Mouse (Mus musculus): ENCODE data around the gene Kcp. TPM values are rescaled to one million over a fixed set of nuclear protein-coding genes. Genes with fewer than 3 reads are reported as not detected.

Kcp gene
- 3.8 and 6.1 TPM in 2 replicates for polyA plus RNA-seq (2015; fragmentation: Nextera tagmentation; extraction: Ambion mirVana)

DNA sequence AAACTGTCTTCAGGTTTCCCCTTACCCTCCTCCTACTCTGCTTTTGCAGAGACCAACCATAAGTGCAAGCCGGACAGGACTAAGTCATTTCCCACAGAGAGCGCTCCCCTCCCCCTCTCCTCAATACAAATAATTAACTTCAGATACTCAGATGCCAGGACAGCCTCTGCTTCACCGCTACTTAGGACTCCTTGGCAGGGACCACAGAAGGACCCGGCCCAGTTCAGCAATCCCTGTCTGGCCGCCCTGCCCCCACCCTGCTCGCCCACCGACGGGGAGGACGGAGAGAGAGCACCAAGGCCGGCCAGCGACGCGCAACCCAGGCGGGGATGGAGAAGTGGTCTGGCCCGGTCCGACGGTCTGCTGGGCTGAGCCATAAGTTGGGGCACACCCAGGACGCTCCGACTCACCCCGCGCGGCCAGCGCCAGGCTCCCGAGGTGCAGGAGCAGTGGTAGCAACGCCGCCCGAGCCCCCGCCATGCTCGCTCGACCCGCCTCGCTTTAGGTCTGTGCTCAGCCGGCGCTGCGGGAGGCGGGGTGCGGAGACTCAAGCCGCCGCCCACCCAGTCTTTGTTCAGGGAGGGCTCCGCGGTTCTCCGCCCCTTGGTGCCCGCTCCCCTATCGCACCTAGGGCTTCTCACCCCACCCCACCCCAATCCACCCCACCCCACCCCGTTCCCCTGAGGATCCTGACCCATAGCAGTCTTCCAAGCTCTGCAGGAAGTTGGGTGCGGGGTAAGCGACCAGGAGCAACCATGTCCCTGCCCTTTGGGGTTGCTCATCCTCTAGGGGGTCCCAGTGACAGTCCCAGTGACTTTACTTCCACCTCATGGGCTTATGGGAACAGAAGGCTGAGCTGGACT lies at the start of gene Kcp:
TSS of gene Kcp (minus strand) at position 506 of the 863 bp plus-strand sequence.
- no peaks in the 10 kb centered on the region for H3K27me3 ChIP-seq (ENCODE audit: control insufficient read depth, insufficient read depth, low read length)
- H3K36me3 ChIP-seq (ENCODE audit: control insufficient read depth, insufficient read depth, low read length), result no peaks in the 10 kb centered on the region
- no peak for TF ChIP-seq CTCF (IDR thresholded peaks at IDR 0.05; ENCODE audit: low read depth)
- H3K4me1 ChIP-seq (replicated peaks; ENCODE audit: control insufficient read depth, insufficient read depth), result no peaks in the 10 kb centered on the region
- WGBS, result under 1% methylated on average over 45 of the region's 47 CpGs
- H3K4me2 ChIP-seq (replicated peaks; ENCODE audit: low read depth), result peak within 1 kb of the TSS; percentile 76
- peak; percentile 51 for DNase-seq (ENCODE audit: low spot score)
- H3K9ac ChIP-seq (ENCODE audit: low read length), result peak within 1 kb of the TSS; percentile 55
- no peak within 1 kb of the TSS; the same call in 1 of the 2 replicates for H3K27ac ChIP-seq (replicated peaks)
- no peaks in the 10 kb centered on the region for H3K9me3 ChIP-seq (ENCODE audit: control insufficient read depth, low read length)
- H3K4me3 ChIP-seq (ENCODE audit: low read depth, low read length), result peak within 1 kb of the TSS; percentile 54
- ATAC-seq (ENCODE audit: low FRiP score, low TSS enrichment), result peak; percentile 50

DNA sequence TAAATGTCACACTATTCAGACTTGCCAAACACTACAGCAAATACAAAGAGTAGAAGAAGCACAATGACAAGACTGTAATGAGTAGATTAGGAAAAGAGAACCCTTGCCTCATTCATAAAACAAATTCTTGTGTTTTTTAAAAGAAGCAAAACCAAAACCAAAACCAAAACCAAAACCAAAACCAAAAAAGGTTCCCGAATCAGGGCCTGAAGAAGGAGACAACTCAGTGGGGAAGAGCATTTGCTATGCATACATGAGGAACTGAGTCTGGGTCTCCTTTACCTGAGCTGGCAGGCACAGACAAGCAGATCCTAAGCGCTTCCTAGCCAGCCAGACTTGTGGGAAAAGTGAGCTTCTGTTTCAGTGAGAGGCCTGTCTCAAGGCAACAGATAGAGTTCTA lies 49.4 kb upstream of the Kcp start:
- Histone ChIP-seq H3K9ac (ENCODE audit: low read length) (no peak overlapping the region), H3K4me1 (replicated peaks; ENCODE audit: control insufficient read depth, insufficient read depth) (no peaks in the 10 kb centered on the region), H3K27me3 (ENCODE audit: control insufficient read depth, insufficient read depth, low read length) (no peaks in the 10 kb centered on the region), H3K9me3 (ENCODE audit: control insufficient read depth, low read length) (no peaks in the 10 kb centered on the region), H3K4me3 (ENCODE audit: low read depth, low read length) (no peak overlapping the region), H3K36me3 (ENCODE audit: control insufficient read depth, insufficient read depth, low read length) (peaks cover 20% of the 10 kb centered on the region), H3K27ac (replicated peaks) (no peak overlapping the region), H3K4me2 (replicated peaks; ENCODE audit: low read depth) (no peak overlapping the region)
- 93% methylated on average over 2 of the region's 2 CpGs for WGBS
- no peak for TF ChIP-seq CTCF (IDR thresholded peaks at IDR 0.05; ENCODE audit: low read depth)
- TF ChIP-seq EP300 (optimal IDR thresholded peaks at IDR 0.05), result no peak
- DNase-seq (ENCODE audit: low spot score), result no peak
- no peak for ATAC-seq (ENCODE audit: low FRiP score, low TSS enrichment)

DNA sequence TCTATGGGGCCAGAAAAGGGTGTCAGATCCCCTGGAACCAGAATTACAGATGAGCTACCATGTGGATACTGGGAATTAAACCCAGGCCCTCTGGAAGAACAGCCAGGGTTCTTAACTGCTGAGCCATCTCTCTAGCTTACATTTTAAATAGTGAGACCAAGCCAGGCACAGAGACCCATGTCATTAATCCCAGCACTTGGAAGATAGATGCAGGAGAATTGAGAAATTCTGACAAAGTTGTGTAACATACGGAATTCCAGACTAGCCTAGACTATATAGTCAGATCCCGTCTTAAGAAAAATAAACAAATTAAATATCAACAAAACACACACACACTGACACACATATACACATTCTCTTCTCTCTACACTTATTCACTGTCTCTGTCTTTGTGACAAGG lies 44.8 kb upstream of the Kcp start:
- no peaks in the 10 kb centered on the region for H3K9me3 ChIP-seq (ENCODE audit: control insufficient read depth, low read length)
- H3K4me1 ChIP-seq (replicated peaks; ENCODE audit: control insufficient read depth, insufficient read depth), result no peaks in the 10 kb centered on the region
- peaks cover 17% of the 10 kb centered on the region for H3K36me3 ChIP-seq (ENCODE audit: control insufficient read depth, insufficient read depth, low read length)
- no peak overlapping the region for H3K4me3 ChIP-seq (ENCODE audit: low read depth, low read length)
- no peaks in the 10 kb centered on the region for H3K27me3 ChIP-seq (ENCODE audit: control insufficient read depth, insufficient read depth, low read length)
- TF ChIP-seq CTCF (IDR thresholded peaks at IDR 0.05; ENCODE audit: low read depth) (no peak), EP300 (optimal IDR thresholded peaks at IDR 0.05) (no peak)
- H3K4me2 ChIP-seq (replicated peaks; ENCODE audit: low read depth), result no peak overlapping the region
- DNase-seq (ENCODE audit: low spot score) (no peak), ATAC-seq (ENCODE audit: low FRiP score, low TSS enrichment) (no peak)
- 71% methylated on average over 2 of the region's 2 CpGs for WGBS
- no peak overlapping the region for H3K9ac ChIP-seq (ENCODE audit: low read length)
- H3K27ac ChIP-seq (replicated peaks), result no peak overlapping the region

DNA sequence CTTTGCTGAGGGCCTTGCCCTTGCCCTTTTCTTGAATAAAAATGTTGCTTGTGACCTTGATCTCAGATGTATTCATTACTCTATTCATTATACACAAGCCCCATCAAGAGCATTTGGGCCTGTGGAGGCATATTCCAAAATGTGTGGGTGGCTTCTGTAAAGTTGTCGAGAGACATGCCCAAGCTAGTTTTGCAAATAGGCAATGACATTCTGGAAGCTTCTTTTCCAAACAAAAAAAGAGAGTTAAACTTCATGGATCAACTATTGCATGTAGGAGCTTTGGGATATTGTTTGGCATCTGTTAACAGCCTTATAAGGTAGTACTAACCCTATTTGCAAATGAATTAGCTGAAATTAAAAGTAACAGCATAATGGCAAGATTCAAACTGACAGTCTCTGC lies 40.3 kb upstream of the Kcp start:
- ATAC-seq (ENCODE audit: low FRiP score, low TSS enrichment) (no peak), DNase-seq (ENCODE audit: low spot score) (no peak)
- no peaks in the 10 kb centered on the region for H3K4me1 ChIP-seq (replicated peaks; ENCODE audit: control insufficient read depth, insufficient read depth)
- WGBS, result 80% methylated on average over 1 of the region's 1 CpGs
- no peaks in the 10 kb centered on the region for H3K9me3 ChIP-seq (ENCODE audit: control insufficient read depth, low read length)
- no peaks in the 10 kb centered on the region for H3K27me3 ChIP-seq (ENCODE audit: control insufficient read depth, insufficient read depth, low read length)
- H3K4me2 ChIP-seq (replicated peaks; ENCODE audit: low read depth), result no peak overlapping the region
- no peak overlapping the region for H3K4me3 ChIP-seq (ENCODE audit: low read depth, low read length)
- H3K27ac ChIP-seq (replicated peaks), result peak overlapping the region; percentile 65
- TF ChIP-seq EP300 (optimal IDR thresholded peaks at IDR 0.05) (no peak), CTCF (IDR thresholded peaks at IDR 0.05; ENCODE audit: low read depth) (no peak)
- H3K36me3 ChIP-seq (ENCODE audit: control insufficient read depth, insufficient read depth, low read length), result peaks cover 14% of the 10 kb centered on the region
- H3K9ac ChIP-seq (ENCODE audit: low read length), result no peak overlapping the region

DNA sequence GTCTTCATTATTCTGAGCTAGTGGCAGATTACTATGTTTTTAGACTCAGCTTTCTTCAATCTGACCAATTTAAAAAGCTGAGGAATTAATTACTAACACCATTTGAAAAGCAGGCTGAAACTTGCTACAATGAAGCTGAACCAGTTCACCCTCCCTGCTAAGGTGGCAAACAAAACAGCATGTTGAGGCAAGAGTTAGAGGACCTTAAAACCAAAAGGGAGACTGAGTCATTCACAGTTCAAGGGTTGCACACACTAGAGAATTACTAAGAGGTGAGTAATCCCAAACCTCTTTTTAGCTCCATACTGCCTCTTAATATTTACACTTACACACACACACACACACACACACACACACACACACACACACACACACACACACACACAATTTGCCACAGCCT lies 39.8 kb upstream of the Kcp start:
- ATAC-seq (ENCODE audit: low FRiP score, low TSS enrichment) (no peak; the same call in 1 of the 2 replicates), DNase-seq (ENCODE audit: low spot score) (no peak)
- no peak overlapping the region for H3K9ac ChIP-seq (ENCODE audit: low read length)
- peak overlapping the region; percentile 65; the same call in 1 of the 2 replicates for H3K27ac ChIP-seq (replicated peaks)
- no peaks in the 10 kb centered on the region for H3K9me3 ChIP-seq (ENCODE audit: control insufficient read depth, low read length)
- H3K4me3 ChIP-seq (ENCODE audit: low read depth, low read length), result no peak overlapping the region
- H3K36me3 ChIP-seq (ENCODE audit: control insufficient read depth, insufficient read depth, low read length), result peaks cover 14% of the 10 kb centered on the region
- no peaks in the 10 kb centered on the region for H3K27me3 ChIP-seq (ENCODE audit: control insufficient read depth, insufficient read depth, low read length)
- H3K4me1 ChIP-seq (replicated peaks; ENCODE audit: control insufficient read depth, insufficient read depth), result no peaks in the 10 kb centered on the region
- H3K4me2 ChIP-seq (replicated peaks; ENCODE audit: low read depth), result no peak overlapping the region
- peak; percentile 22 for TF ChIP-seq EP300 (optimal IDR thresholded peaks at IDR 0.05)
- TF ChIP-seq CTCF (IDR thresholded peaks at IDR 0.05; ENCODE audit: low read depth), result no peak

DNA sequence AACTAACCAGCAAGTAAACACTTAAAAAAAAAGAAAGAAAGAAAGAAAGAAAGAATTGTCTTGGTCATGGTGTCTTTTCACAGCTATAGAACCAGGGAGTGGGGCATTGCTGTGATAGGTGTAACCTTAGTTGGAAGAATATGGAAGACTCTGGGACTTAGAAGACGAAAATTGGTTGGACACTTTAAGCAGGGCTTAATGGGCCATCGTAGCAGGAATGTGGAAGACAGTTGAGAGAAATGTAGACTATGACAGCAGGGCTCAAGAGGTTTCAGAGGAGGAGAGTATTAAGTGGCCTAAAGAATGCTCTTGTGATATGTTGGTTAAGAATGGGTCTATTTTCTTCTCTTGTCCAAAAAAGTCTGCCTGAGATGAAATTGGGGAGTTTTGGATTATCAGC lies 37.9 kb upstream of the Kcp start:
- Histone ChIP-seq H3K9ac (ENCODE audit: low read length) (no peak overlapping the region), H3K9me3 (ENCODE audit: control insufficient read depth, low read length) (no peaks in the 10 kb centered on the region), H3K27me3 (ENCODE audit: control insufficient read depth, insufficient read depth, low read length) (no peaks in the 10 kb centered on the region), H3K36me3 (ENCODE audit: control insufficient read depth, insufficient read depth, low read length) (peaks cover 6% of the 10 kb centered on the region), H3K4me2 (replicated peaks; ENCODE audit: low read depth) (no peak overlapping the region), H3K4me3 (ENCODE audit: low read depth, low read length) (no peak overlapping the region), H3K27ac (replicated peaks) (no peak overlapping the region), H3K4me1 (replicated peaks; ENCODE audit: control insufficient read depth, insufficient read depth) (no peaks in the 10 kb centered on the region)
- WGBS, result 100% methylated on average over 2 of the region's 2 CpGs
- ATAC-seq (ENCODE audit: low FRiP score, low TSS enrichment) (no peak), DNase-seq (ENCODE audit: low spot score) (no peak)
- TF ChIP-seq EP300 (optimal IDR thresholded peaks at IDR 0.05) (no peak), CTCF (IDR thresholded peaks at IDR 0.05; ENCODE audit: low read depth) (no peak)
